Mouse (Mus musculus) ES-Bruce4 (cell line): ENCODE results near the gene Hnrnpr. TPM values are rescaled to one million over a fixed set of nuclear protein-coding genes. Genes with fewer than 3 reads are reported as not detected.

Experiments used
- H3K27ac ChIP-seq: 2 replicates; pipeline ENCODE4 v1.5.1; 2012; ENCODE audit warnings: low read length, inconsistent platforms; ENCODE audit not compliant: insufficient read depth
- H3K27me3 ChIP-seq: 2 replicates; pipeline ENCODE4 v1.6.1; 2012; ENCODE audit warnings: mild to moderate bottlenecking, low read length, inconsistent platforms; ENCODE audit not compliant: control insufficient read depth, poor library complexity, insufficient read depth, severe bottlenecking
- H3K36me3 ChIP-seq: 2 replicates; pipeline ENCODE4 v1.6.1; 2012; ENCODE audit warnings: inconsistent platforms, mild to moderate bottlenecking, low read length, moderate library complexity; ENCODE audit not compliant: control insufficient read depth, poor library complexity, insufficient read depth, severe bottlenecking
- H3K4me1 ChIP-seq: one replicate; pipeline ENCODE4 v1.8.1; 2011; ENCODE audit warnings: low read length; ENCODE audit not compliant: control insufficient read depth, insufficient read depth
- H3K4me3 ChIP-seq: 2 replicates; pipeline ENCODE4 v1.5.1; 2011; ENCODE audit warnings: low read depth, mild to moderate bottlenecking, low read length
- H3K9ac ChIP-seq: 2 replicates; pipeline ENCODE4 v1.6.1; 2012; ENCODE audit warnings: low read depth, mild to moderate bottlenecking, inconsistent platforms; ENCODE audit not compliant: poor library complexity, severe bottlenecking
- H3K9me3 ChIP-seq: replicated peaks from 2 replicates; pipeline ENCODE4 v1.6.1; 2012; ENCODE audit warnings: mild to moderate bottlenecking, low read length, inconsistent platforms; ENCODE audit not compliant: control insufficient read depth, poor library complexity, insufficient read depth, severe bottlenecking
- CTCF ChIP-seq: IDR thresholded peaks from one replicate; pipeline ENCODE4 v1.8.1; 2011; ENCODE audit warnings: low read depth, low read length
- EP300 ChIP-seq: IDR thresholded peaks from 2 replicates; pipeline ENCODE4 v1.6.1; 2011; ENCODE audit warnings: low read depth, low read length; ENCODE audit not compliant: insufficient read depth
- POLR2A ChIP-seq: IDR thresholded peaks from one replicate; pipeline ENCODE4 v1.8.1; 2011; ENCODE audit warnings: low read length; ENCODE audit not compliant: insufficient read depth
- polyA plus RNA-seq: library from polyadenylated mRNA; stranded (reverse); fragments of >200 nt; gene quantifications from 2 replicates; pipeline ENCODE4 v1.2.4, GENCODE M21; 2011; ENCODE audit warnings: low read depth; ENCODE audit not compliant: missing spikeins, insufficient read depth, insufficient read length

Hnrnpr gene
- polyA plus RNA-seq, 1 experiment: 128 TPM

DNA sequence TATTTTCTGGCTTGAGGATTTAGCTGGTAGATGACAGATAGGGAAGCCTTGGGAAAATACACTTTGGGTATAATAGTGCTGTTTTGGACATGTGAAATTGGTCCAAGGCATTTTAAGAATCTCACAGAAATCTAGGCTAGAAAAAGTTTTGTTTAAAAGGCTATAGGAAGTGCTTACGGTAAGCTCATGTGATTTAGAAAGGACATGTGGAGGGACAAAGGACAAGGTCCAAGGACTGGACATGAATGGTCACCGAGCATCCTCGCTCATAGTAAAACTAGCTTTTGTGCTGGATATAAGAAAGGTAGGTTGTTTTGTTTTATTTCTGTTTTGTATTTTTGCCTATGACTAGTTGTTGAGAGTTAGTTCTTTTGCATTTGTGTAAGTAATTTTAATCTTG, 21.0 kb downstream of the Hnrnpr start:
- H3K9me3 ChIP-seq: no peaks in the 10 kb centered on the region
- H3K9ac ChIP-seq: no peak overlapping the region
- TF ChIP-seq EP300: no peak
- TF ChIP-seq CTCF: no peak
- TF ChIP-seq POLR2A: no peak
- peaks cover 53% of the 10 kb centered on the region for H3K36me3 ChIP-seq
- H3K27ac ChIP-seq: no peak overlapping the region
- no peak overlapping the region for H3K4me3 ChIP-seq
- no peaks in the 10 kb centered on the region for H3K27me3 ChIP-seq
- no peaks in the 10 kb centered on the region for H3K4me1 ChIP-seq

DNA sequence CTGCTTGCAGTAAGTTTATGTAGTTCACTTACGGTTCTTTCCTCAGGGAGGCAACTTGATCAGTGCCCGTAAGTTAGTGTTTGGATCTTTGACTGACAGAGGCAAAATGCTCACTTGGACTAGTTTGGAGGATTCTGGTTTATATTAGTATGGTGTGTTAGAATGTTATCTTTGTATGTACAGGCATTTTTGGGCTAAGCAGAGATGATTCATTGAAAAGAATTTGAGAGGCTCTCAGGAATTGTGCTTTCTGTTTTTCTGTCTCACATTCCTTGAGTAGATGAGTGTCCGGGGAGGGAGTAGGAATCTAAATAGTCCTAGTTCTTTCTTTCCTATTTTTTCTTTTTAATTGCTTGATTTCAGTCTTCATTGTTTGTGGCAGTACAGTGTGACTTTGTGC, 22.4 kb downstream of the Hnrnpr start:
- no peak overlapping the region for H3K27ac ChIP-seq
- H3K27me3 ChIP-seq: no peaks in the 10 kb centered on the region
- H3K9me3 ChIP-seq: no peaks in the 10 kb centered on the region
- TF ChIP-seq EP300: no peak
- no peak for TF ChIP-seq POLR2A
- no peak for TF ChIP-seq CTCF
- no peak overlapping the region for H3K4me3 ChIP-seq
- H3K36me3 ChIP-seq: peaks cover 51% of the 10 kb centered on the region
- H3K4me1 ChIP-seq: no peaks in the 10 kb centered on the region
- no peak overlapping the region for H3K9ac ChIP-seq

DNA sequence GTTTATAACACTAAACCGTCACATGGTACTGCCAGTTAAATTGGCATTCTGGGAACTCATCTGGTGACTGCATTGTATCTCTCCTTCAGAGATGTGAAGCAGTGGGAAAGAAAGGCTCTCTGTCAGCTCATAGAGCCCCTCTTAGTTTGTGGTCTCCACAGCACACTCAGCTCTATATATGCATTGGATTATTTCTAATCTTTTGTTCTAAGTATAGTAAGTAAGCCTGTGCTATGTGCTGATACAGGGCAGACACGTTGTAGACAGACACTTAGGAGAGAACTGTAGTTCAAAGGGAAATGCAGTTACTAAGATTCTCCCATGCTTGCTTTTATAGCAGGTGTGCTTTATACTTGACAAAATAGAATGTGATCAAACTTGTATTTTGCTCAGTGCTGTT, 24.3 kb downstream of the Hnrnpr start:
- H3K9ac ChIP-seq: no peak overlapping the region
- no peak for TF ChIP-seq CTCF
- TF ChIP-seq POLR2A: no peak
- no peak for TF ChIP-seq EP300

DNA sequence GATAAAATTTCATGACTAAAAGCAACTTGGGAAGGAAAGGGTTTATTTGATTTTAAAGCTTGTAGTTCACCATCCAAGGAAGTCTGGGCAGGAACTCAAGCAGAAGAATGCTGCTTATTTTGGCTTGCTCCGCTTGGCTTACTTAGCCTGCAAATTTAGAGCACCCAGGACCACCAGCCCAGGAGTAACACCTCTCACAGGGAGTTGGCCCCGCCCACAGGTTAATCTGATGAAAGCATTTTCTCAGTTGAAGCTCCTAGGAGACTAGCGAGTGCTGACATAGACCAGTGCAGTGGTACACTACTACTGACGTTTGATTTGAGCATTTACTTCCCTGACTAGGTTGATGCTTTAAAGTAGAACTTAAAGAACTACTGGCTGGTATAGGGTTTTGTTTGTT, 26.4 kb downstream of the Hnrnpr start:
- H3K9me3 ChIP-seq: no peaks in the 10 kb centered on the region
- H3K9ac ChIP-seq: no peak overlapping the region
- no peak overlapping the region for H3K27ac ChIP-seq
- H3K4me3 ChIP-seq: no peak overlapping the region
- TF ChIP-seq POLR2A (no peak), CTCF (no peak), EP300 (no peak)
- no peaks in the 10 kb centered on the region for H3K4me1 ChIP-seq
- peaks cover 44% of the 10 kb centered on the region for H3K36me3 ChIP-seq
- no peaks in the 10 kb centered on the region for H3K27me3 ChIP-seq

More for the DNA sequence above, 24.3 kb downstream of the Hnrnpr start:
- Histone ChIP-seq H3K27me3 (no peaks in the 10 kb centered on the region), H3K4me3 (no peak overlapping the region), H3K9me3 (no peaks in the 10 kb centered on the region), H3K36me3 (peaks cover 52% of the 10 kb centered on the region), H3K27ac (no peak overlapping the region), H3K4me1 (no peaks in the 10 kb centered on the region)

DNA sequence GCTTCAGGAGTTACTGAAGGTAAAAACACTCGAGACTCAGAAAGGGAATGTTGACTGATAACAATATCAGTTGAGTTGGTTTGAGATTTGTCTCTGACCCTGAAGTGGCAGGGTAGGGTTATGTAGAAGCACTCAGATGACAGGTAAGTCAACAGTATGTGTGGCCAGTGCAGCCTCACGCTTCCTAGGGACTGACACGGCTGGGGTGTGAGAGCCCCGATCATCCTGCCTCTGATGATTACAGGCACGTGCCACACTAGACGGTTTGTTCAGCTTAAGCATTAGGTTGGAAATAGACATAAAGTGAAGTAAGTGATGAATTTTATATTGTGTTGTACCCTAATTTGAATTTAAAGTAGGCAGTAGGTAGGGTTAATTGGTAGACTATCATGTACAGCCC, 38.9 kb downstream of the Hnrnpr start:
- no peak for TF ChIP-seq CTCF
- TF ChIP-seq POLR2A: no peak
- TF ChIP-seq EP300: no peak
- no peaks in the 10 kb centered on the region for H3K4me1 ChIP-seq
- no peaks in the 10 kb centered on the region for H3K9me3 ChIP-seq
- H3K9ac ChIP-seq: no peak overlapping the region
- no peaks in the 10 kb centered on the region for H3K27me3 ChIP-seq
- no peak overlapping the region for H3K4me3 ChIP-seq
- H3K36me3 ChIP-seq: peaks cover 30% of the 10 kb centered on the region
- no peak overlapping the region for H3K27ac ChIP-seq

DNA sequence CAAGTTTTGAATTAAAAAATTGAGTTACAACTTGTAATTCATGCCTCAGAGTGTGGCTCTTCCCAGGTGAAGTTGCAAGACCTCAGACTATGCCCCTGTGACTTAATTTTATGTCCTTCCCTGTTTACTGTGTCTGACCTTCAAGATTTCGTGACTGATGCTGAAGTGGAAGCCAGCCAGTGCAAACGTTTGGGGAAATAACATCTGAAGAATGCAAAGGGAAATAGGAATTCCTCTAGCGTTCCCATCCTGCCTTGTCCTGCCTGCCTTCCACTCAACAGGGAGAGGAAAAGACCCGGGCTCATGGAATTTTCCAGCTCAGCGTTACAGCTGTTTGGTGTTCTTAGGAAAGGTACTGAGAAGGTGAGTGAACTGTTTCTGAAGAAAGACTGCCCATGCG, 46.3 kb downstream of the Hnrnpr start:
- Histone ChIP-seq H3K9ac (no peak overlapping the region), H3K36me3 (peaks cover 42% of the 10 kb centered on the region), H3K9me3 (no peaks in the 10 kb centered on the region), H3K4me1 (no peaks in the 10 kb centered on the region), H3K27ac (no peak overlapping the region), H3K4me3 (no peak overlapping the region), H3K27me3 (no peaks in the 10 kb centered on the region)
- TF ChIP-seq POLR2A (no peak), EP300 (no peak), CTCF (no peak)
